Mouse (Mus musculus) left cerebral cortex, adult 2 months (tissue): ENCODE data around the gene Sumf1. TPM values are rescaled to one million over a fixed set of nuclear protein-coding genes. Genes with fewer than 3 reads are reported as not detected.

Source experiments
- DNase-seq, 2 experiments: peaks; one replicate each; pipeline ENCODE4 v3.0.0; 2021 to 2022; ENCODE audit warnings: low spot score in 2 of 2, mixed read lengths in 1 of 2; ENCODE audit errors: extremely low spot score in 1 of 2
- H3K27ac ChIP-seq: fragments of 200-600 bp; 2 replicates; pipeline ENCODE4 v1.8.1; 2022
- H3K4me3 ChIP-seq: fragments of 200-600 bp; 2 replicates; pipeline ENCODE4 v1.8.1; 2022
- CTCF ChIP-seq: fragments of 200-600 bp; IDR thresholded peaks from 2 replicates; pipeline ENCODE4 v1.8.1; 2022; ENCODE audit warnings: antibody characterized with exemption, mild to moderate bottlenecking, moderate library complexity
- intact Hi-C: fragments of 180-260 bp; cut with DNase I; formaldehyde crosslinking; loops from one replicate; pipeline ENCODE4 v1.15.1; 2025
- total RNA-seq, 2 experiments: library from RNA; stranded (reverse); gene quantifications; 2 replicates each; pipeline ENCODE4 v1.2.3; 2021

Sumf1 gene
- total RNA-seq, 2 experiments from 2014 or later, result 22.4 to 24.1 TPM

GRCm38 (mm10) chr6:108140722-108141490, 44.5 kb downstream of the Sumf1 start:
- intact Hi-C loops, result no loop called here
- Histone ChIP-seq H3K27ac (no peak overlapping the region), H3K4me3 (no peak overlapping the region)
- no peak for TF ChIP-seq CTCF
- no peak for DNase-seq

GRCm38 (mm10) chr6:108137031-108137430, 48.4 kb downstream of the Sumf1 start:
- intact Hi-C loops, result no loop called here
- TF ChIP-seq CTCF, result no peak
- DNase-seq, result no peak
- Histone ChIP-seq H3K4me3 (no peak overlapping the region), H3K27ac (no peak overlapping the region)

GRCm38 (mm10) chr6:108136286-108136685, 49.1 kb downstream of the Sumf1 start:
- intact Hi-C loops, result no loop called here
- Histone ChIP-seq H3K27ac (no peak overlapping the region), H3K4me3 (no peak overlapping the region)
- DNase-seq, result no peak
- TF ChIP-seq CTCF, result no peak

GRCm38 (mm10) chr6:108132268-108132935, 53.0 kb downstream of the Sumf1 start:
- TF ChIP-seq CTCF, result no peak; the same call in 1 of the 2 replicates
- H3K4me3 ChIP-seq, result no peak overlapping the region
- H3K27ac ChIP-seq, result peak overlapping the region; percentile 77
- intact Hi-C loops, result loop anchor here (5.0 kb wide), 3 partner anchors 80 to 190 kb away; partner anchors contain the start of gene Itpr1
- no peak for DNase-seq

GRCm38 (mm10) chr6:108130718-108131117, 54.7 kb downstream of the Sumf1 start:
- no peak for TF ChIP-seq CTCF
- DNase-seq, result no peak
- no peak overlapping the region for H3K4me3 ChIP-seq
- intact Hi-C loops, result loop anchor here (2.0 to 5.0 kb wide), 4 partner anchors 56 to 192 kb away; partner anchors contain the start of gene Itpr1
- H3K27ac ChIP-seq, result peak overlapping the region; percentile 77; the same call in 1 of the 2 replicates

GRCm38 (mm10) chr6:108126631-108127030, 58.8 kb downstream of the Sumf1 start:
- Histone ChIP-seq H3K27ac (no peak overlapping the region), H3K4me3 (no peak overlapping the region)
- intact Hi-C loops, result no loop called here
- no peak for TF ChIP-seq CTCF
- no peak for DNase-seq

- H3K27ac ChIP-seq, result no peak overlapping the region
- no peak for DNase-seq
- no peak overlapping the region for H3K4me3 ChIP-seq
- TF ChIP-seq CTCF, result no peak
- intact Hi-C loops, result no loop called here
Measured at GRCm38 (mm10) chr6:108125474-108125873, 59.9 kb downstream of the Sumf1 start.

- DNase-seq, result no peak
- Histone ChIP-seq H3K27ac (no peak overlapping the region), H3K4me3 (no peak overlapping the region)
- intact Hi-C loops, result no loop called here
- TF ChIP-seq CTCF, result no peak
Measured at GRCm38 (mm10) chr6:108117881-108118280, 67.5 kb downstream of the Sumf1 start.

GRCm38 (mm10) chr6:108114971-108115370, 70.4 kb downstream of the Sumf1 start:
- TF ChIP-seq CTCF, result no peak
- no peak overlapping the region for H3K27ac ChIP-seq

GRCm38 (mm10) chr6:108111693-108112092, 73.7 kb downstream of the Sumf1 start:
- TF ChIP-seq CTCF, result no peak
- Histone ChIP-seq H3K4me3 (no peak overlapping the region), H3K27ac (no peak overlapping the region)
- DNase-seq, result no peak
- intact Hi-C loops, result no loop called here

More at GRCm38 (mm10) chr6:108114971-108115370, 70.4 kb downstream of the Sumf1 start:
- intact Hi-C loops, result no loop called here
- H3K4me3 ChIP-seq, result no peak overlapping the region
- DNase-seq, result no peak

GRCm38 (mm10) chr6:108110336-108110735, 75.0 kb downstream of the Sumf1 start:
- no peak overlapping the region for H3K4me3 ChIP-seq
- intact Hi-C loops, result no loop called here
- TF ChIP-seq CTCF, result no peak
- no peak overlapping the region for H3K27ac ChIP-seq
- no peak for DNase-seq

GRCm38 (mm10) chr6:108107376-108107775, 78.0 kb downstream of the Sumf1 start:
- intact Hi-C loops, result no loop called here
- Histone ChIP-seq H3K27ac (no peak overlapping the region), H3K4me3 (no peak overlapping the region)
- DNase-seq, result no peak
- no peak for TF ChIP-seq CTCF
